Mouse (Mus musculus): ENCODE data around the gene Hoxb3. TPM values are rescaled to one million over a fixed set of nuclear protein-coding genes. Genes with fewer than 3 reads are reported as not detected.

Gene Hoxb3
- polyA plus RNA-seq, 1 experiment: 2.0 TPM

GRCm38 (mm10) chr11:96352691-96353521, 29.8 kb downstream of the Hoxb3 start:
- H3K27ac ChIP-seq (replicated peaks; ENCODE audit: low read depth, low read length): peak overlapping the region; percentile 91
- H3K4me1 ChIP-seq (ENCODE audit: control insufficient read depth, insufficient read depth, insufficient read length, low read length): peaks cover 12% of the 10 kb centered on the region
- peak overlapping the region; percentile 83 for H3K4me3 ChIP-seq (ENCODE audit: insufficient read depth, low read depth, low read length)

- Histone ChIP-seq H3K27ac (replicated peaks; ENCODE audit: low read depth, low read length) (peak overlapping the region; percentile 91), H3K4me3 (ENCODE audit: insufficient read depth, low read depth, low read length) (peak overlapping the region; percentile 83), H3K4me1 (ENCODE audit: control insufficient read depth, insufficient read depth, insufficient read length, low read length) (peaks cover 7% of the 10 kb centered on the region)
Observed at GRCm38 (mm10) chr11:96353522-96353841, 30.4 kb downstream of the Hoxb3 start.

- peaks cover 5% of the 10 kb centered on the region for H3K4me1 ChIP-seq (ENCODE audit: control insufficient read depth, insufficient read depth, insufficient read length, low read length)
- peak overlapping the region; percentile 56 for H3K4me3 ChIP-seq (ENCODE audit: insufficient read depth, low read depth, low read length)
- peak overlapping the region; percentile 50 for H3K27ac ChIP-seq (replicated peaks; ENCODE audit: low read depth, low read length)
Observed at GRCm38 (mm10) chr11:96353939-96354338, 30.8 kb downstream of the Hoxb3 start.

- H3K4me3 ChIP-seq (ENCODE audit: insufficient read depth, low read depth, low read length): peak overlapping the region; percentile 56
- peaks cover 5% of the 10 kb centered on the region for H3K4me1 ChIP-seq (ENCODE audit: control insufficient read depth, insufficient read depth, insufficient read length, low read length)
- H3K27ac ChIP-seq (replicated peaks; ENCODE audit: low read depth, low read length): peak overlapping the region; percentile 50
Observed at GRCm38 (mm10) chr11:96354376-96354775, 31.2 kb downstream of the Hoxb3 start.

GRCm38 (mm10) chr11:96354801-96355311, 31.7 kb downstream of the Hoxb3 start:
- Histone ChIP-seq H3K27ac (replicated peaks; ENCODE audit: low read depth, low read length) (peak overlapping the region; percentile 50), H3K4me3 (ENCODE audit: insufficient read depth, low read depth, low read length) (peak overlapping the region; percentile 56), H3K4me1 (ENCODE audit: control insufficient read depth, insufficient read depth, insufficient read length, low read length) (peaks cover 5% of the 10 kb centered on the region)

GRCm38 (mm10) chr11:96363807-96364206, 40.7 kb downstream of the Hoxb3 start:
- no peak overlapping the region for H3K27ac ChIP-seq (replicated peaks; ENCODE audit: low read depth, low read length)
- no peaks in the 10 kb centered on the region; the same call in 1 of the 2 replicates for H3K4me1 ChIP-seq (ENCODE audit: control insufficient read depth, insufficient read depth, insufficient read length, low read length)
- H3K4me3 ChIP-seq (ENCODE audit: insufficient read depth, low read depth, low read length): no peak overlapping the region

GRCm38 (mm10) chr11:96365441-96366091, 42.4 kb downstream of the Hoxb3 start, which contains the start of gene Hoxb1:
Gene Hoxb1 (plus strand): TSS chr11:96365752.
- Histone ChIP-seq H3K4me1 (ENCODE audit: control insufficient read depth, insufficient read depth, insufficient read length, low read length) (no peaks in the 10 kb centered on the region; the same call in 1 of the 2 replicates), H3K4me3 (ENCODE audit: insufficient read depth, low read depth, low read length) (peak within 1 kb of the TSS; percentile 27), H3K27ac (replicated peaks; ENCODE audit: low read depth, low read length) (no peak within 1 kb of the TSS)

- Histone ChIP-seq H3K4me3 (ENCODE audit: insufficient read depth, low read depth, low read length) (peak overlapping the region; percentile 27), H3K27ac (replicated peaks; ENCODE audit: low read depth, low read length) (no peak overlapping the region), H3K4me1 (ENCODE audit: control insufficient read depth, insufficient read depth, insufficient read length, low read length) (no peaks in the 10 kb centered on the region; the same call in 1 of the 2 replicates)
Observed at GRCm38 (mm10) chr11:96366092-96367041, 43.2 kb downstream of the Hoxb3 start.

GRCm38 (mm10) chr11:96367141-96367540, 44.0 kb downstream of the Hoxb3 start:
- no peaks in the 10 kb centered on the region; the same call in 1 of the 2 replicates for H3K4me1 ChIP-seq (ENCODE audit: control insufficient read depth, insufficient read depth, insufficient read length, low read length)
- no peak overlapping the region for H3K4me3 ChIP-seq (ENCODE audit: insufficient read depth, low read depth, low read length)
- no peak overlapping the region for H3K27ac ChIP-seq (replicated peaks; ENCODE audit: low read depth, low read length)

- H3K4me3 ChIP-seq (ENCODE audit: insufficient read depth, low read depth, low read length): no peak overlapping the region
- H3K27ac ChIP-seq (replicated peaks; ENCODE audit: low read depth, low read length): no peak overlapping the region
- H3K4me1 ChIP-seq (ENCODE audit: control insufficient read depth, insufficient read depth, insufficient read length, low read length): no peaks in the 10 kb centered on the region; the same call in 1 of the 2 replicates
Observed at GRCm38 (mm10) chr11:96368686-96369085, 45.6 kb downstream of the Hoxb3 start.

- Histone ChIP-seq H3K4me1 (ENCODE audit: control insufficient read depth, insufficient read depth, insufficient read length, low read length) (no peaks in the 10 kb centered on the region; the same call in 1 of the 2 replicates), H3K4me3 (ENCODE audit: insufficient read depth, low read depth, low read length) (no peak overlapping the region)
Observed at GRCm38 (mm10) chr11:96369140-96369539, 46.0 kb downstream of the Hoxb3 start.

GRCm38 (mm10) chr11:96371726-96372125, 48.6 kb downstream of the Hoxb3 start:
- H3K27ac ChIP-seq (replicated peaks; ENCODE audit: low read depth, low read length): no peak overlapping the region
- no peak overlapping the region for H3K4me3 ChIP-seq (ENCODE audit: insufficient read depth, low read depth, low read length)
- H3K4me1 ChIP-seq (ENCODE audit: control insufficient read depth, insufficient read depth, insufficient read length, low read length): no peaks in the 10 kb centered on the region; the same call in 1 of the 2 replicates

More at GRCm38 (mm10) chr11:96369140-96369539, 46.0 kb downstream of the Hoxb3 start:
- H3K27ac ChIP-seq (replicated peaks; ENCODE audit: low read depth, low read length): no peak overlapping the region

GRCm38 (mm10) chr11:96372519-96372918, 49.4 kb downstream of the Hoxb3 start:
- no peaks in the 10 kb centered on the region for H3K4me1 ChIP-seq (ENCODE audit: control insufficient read depth, insufficient read depth, insufficient read length, low read length)
- H3K27ac ChIP-seq (replicated peaks; ENCODE audit: low read depth, low read length): no peak overlapping the region
- H3K4me3 ChIP-seq (ENCODE audit: insufficient read depth, low read depth, low read length): no peak overlapping the region

GRCm38 (mm10) chr11:96374810-96375209, 51.7 kb downstream of the Hoxb3 start:
- Histone ChIP-seq H3K4me1 (ENCODE audit: control insufficient read depth, insufficient read depth, insufficient read length, low read length) (no peaks in the 10 kb centered on the region), H3K4me3 (ENCODE audit: insufficient read depth, low read depth, low read length) (no peak overlapping the region), H3K27ac (replicated peaks; ENCODE audit: low read depth, low read length) (no peak overlapping the region)
